Mouse (Mus musculus): ENCODE measurements at regions not wholly inside any gene's neighbourhood (a gene's known extent, or its start where the extent isn't known, plus 50 kb on each side); places are given as distances from the start of the nearest gene placed in this dataset.

- Histone ChIP-seq H3K9me3 (no peaks in the 10 kb centered on the region), H3K4me3 (no peak overlapping the region), H3K4me1 (no peaks in the 10 kb centered on the region), H3K27ac (replicated peaks) (no peak overlapping the region), H3K27me3 (replicated peaks; ENCODE audit: low read depth, poor library complexity, severe bottlenecking) (no peaks in the 10 kb centered on the region), H3K36me3 (replicated peaks) (no peaks in the 10 kb centered on the region)
- no peak for DNase-seq (ENCODE audit: low spot score)
These were observed 1000.2 kb upstream of the Manea start for GRCm38 (mm10) chr4:27346892-27347291.

- Histone ChIP-seq H3K9me3 (no peaks in the 10 kb centered on the region), H3K27me3 (replicated peaks; ENCODE audit: low read depth, poor library complexity, severe bottlenecking) (no peaks in the 10 kb centered on the region), H3K36me3 (replicated peaks) (no peaks in the 10 kb centered on the region), H3K27ac (replicated peaks) (no peak overlapping the region), H3K4me1 (no peaks in the 10 kb centered on the region), H3K4me3 (no peak overlapping the region)
- DNase-seq (ENCODE audit: low spot score): no peak
- 90% methylated on average over 3 of the region's 3 CpGs for WGBS
These were observed 986.6 kb upstream of the Manea start for GRCm38 (mm10) chr4:27333279-27333678.
